Mouse (Mus musculus) megakaryocyte, embryonic 14.5 days (primary cell): Measurements from ENCODE around the gene Fam161b.

Experiments used
- FLI1 ChIP-seq: IDR thresholded peaks from 2 replicates; pipeline ENCODE4 v1.6.1; 2012; ENCODE audit warnings: low read length, inconsistent platforms, mixed read lengths
- GATA1 ChIP-seq: IDR thresholded peaks from 3 replicates; pipeline ENCODE4 v1.6.1; 2012; ENCODE audit warnings: mixed read lengths, low read length, inconsistent platforms, borderline replicate concordance

DNA sequence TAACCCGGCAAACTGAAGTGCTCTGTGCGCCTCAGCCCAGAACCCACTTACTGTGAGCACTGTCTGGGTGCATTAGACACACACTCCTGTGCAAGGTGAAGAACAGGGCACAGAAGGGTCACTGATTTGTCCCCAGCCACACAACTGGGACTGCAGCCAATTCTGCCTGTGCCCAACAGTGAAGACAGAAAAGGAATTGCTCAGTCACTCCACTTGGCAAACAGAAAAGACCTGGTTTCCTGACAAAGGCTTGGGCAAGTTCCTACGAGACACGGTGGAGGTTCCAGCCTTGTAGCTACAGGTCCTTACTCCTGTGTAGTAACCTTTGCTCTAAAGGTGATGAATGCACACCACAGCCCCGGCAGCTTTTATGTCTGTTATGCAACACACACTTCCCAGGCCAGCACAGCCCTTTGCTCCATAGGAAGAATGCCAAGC lies 23.0 kb upstream of the Fam161b start:
- TF ChIP-seq GATA1 (no peak), FLI1 (no peak)
